Mouse (Mus musculus) liver, embryonic 15.5 days (tissue): ENCODE results near the gene Gatc. TPM values are rescaled to one million over a fixed set of nuclear protein-coding genes. Genes with fewer than 3 reads are reported as not detected.
"Not testable (repeated sequence)": the region's sequence is repeated elsewhere in the genome, so short reads cannot be mapped to it uniquely, and the experiment has no call there.

Source experiments
- ATAC-seq: fragments of 200-750 bp; cut with Nextera tagmentation; 2 replicates; pipeline ENCODE4 v1.8.0; 2017; ENCODE audit warnings: moderate number of reproducible peaks, mild to moderate bottlenecking, moderate library complexity; ENCODE audit not compliant: insufficient read depth
- H3K27ac ChIP-seq: fragments of 300-500 bp; sonication (generic); replicated peaks from 2 replicates; pipeline ENCODE4 v1.5.1; 2015; ENCODE audit warnings: mild to moderate bottlenecking, inconsistent platforms
- H3K27me3 ChIP-seq: fragments of 300-500 bp; sonication (generic); 2 replicates; pipeline ENCODE4 v1.6.1; 2015; ENCODE audit warnings: mild to moderate bottlenecking, inconsistent platforms
- H3K36me3 ChIP-seq: fragments of 300-500 bp; sonication (generic); replicated peaks from 2 replicates; pipeline ENCODE4 v1.6.1; 2015; ENCODE audit warnings: moderate library complexity, mild to moderate bottlenecking, inconsistent platforms
- H3K4me1 ChIP-seq: fragments of 300-500 bp; sonication (generic); replicated peaks from 2 replicates; pipeline ENCODE4 v1.6.1; 2015; ENCODE audit warnings: inconsistent platforms
- H3K4me2 ChIP-seq: fragments of 300-500 bp; sonication (generic); 2 replicates; pipeline ENCODE4 v1.6.1; 2015; ENCODE audit warnings: moderate library complexity, mild to moderate bottlenecking, inconsistent platforms
- H3K4me3 ChIP-seq: fragments of 300-500 bp; sonication (generic); replicated peaks from 2 replicates; pipeline ENCODE4 v1.5.1; 2015; ENCODE audit warnings: mild to moderate bottlenecking, inconsistent platforms
- H3K9ac ChIP-seq: fragments of 300-500 bp; sonication (generic); 2 replicates; pipeline ENCODE4 v1.6.1; 2015; ENCODE audit warnings: moderate library complexity, mild to moderate bottlenecking, inconsistent platforms
- H3K9me3 ChIP-seq: fragments of 300-500 bp; sonication (generic); replicated peaks from 2 replicates; pipeline ENCODE4 v1.6.1; 2016; ENCODE audit warnings: inconsistent platforms
- WGBS: fragments of 180-500 bp; shearing (Covaris S2); methylation state at CpG from one replicate; pipeline ENCODE4 v1.1.7; 2015; ENCODE audit warnings: mixed read lengths; ENCODE audit not compliant: insufficient replicate concordance; 5-methylcytosine and 5-hydroxymethylcytosine counted together
- polyA plus RNA-seq: library from polyadenylated mRNA; unstranded; fragments of >200 nt; fragmentation: Nextera tagmentation; extraction: Ambion mirVana; gene quantifications from 2 replicates; pipeline ENCODE4 v1.2.1, GENCODE M21; 2015

Gene Gatc
- polyA plus RNA-seq, 1 experiment from 2014 or later: 13.4 TPM

GRCm38 (mm10) chr5:115312354-115312753, 28.6 kb downstream of the Gatc start:
- Histone ChIP-seq H3K4me3 (peak overlapping the region; percentile 18; the same call in 1 of the 2 replicates), H3K27ac (peak overlapping the region; percentile 86), H3K36me3 (no peaks in the 10 kb centered on the region), H3K9ac (peak overlapping the region; percentile 28; the same call in 1 of the 2 replicates), H3K4me1 (peaks cover 34% of the 10 kb centered on the region), H3K4me2 (peak overlapping the region; percentile 68), H3K9me3 (no peaks in the 10 kb centered on the region), H3K27me3 (peaks cover 10% of the 10 kb centered on the region; the same call in 1 of the 2 replicates)
- peak; percentile 83 for ATAC-seq
- 33% methylated on average over 4 of the region's 4 CpGs for WGBS

DNA sequence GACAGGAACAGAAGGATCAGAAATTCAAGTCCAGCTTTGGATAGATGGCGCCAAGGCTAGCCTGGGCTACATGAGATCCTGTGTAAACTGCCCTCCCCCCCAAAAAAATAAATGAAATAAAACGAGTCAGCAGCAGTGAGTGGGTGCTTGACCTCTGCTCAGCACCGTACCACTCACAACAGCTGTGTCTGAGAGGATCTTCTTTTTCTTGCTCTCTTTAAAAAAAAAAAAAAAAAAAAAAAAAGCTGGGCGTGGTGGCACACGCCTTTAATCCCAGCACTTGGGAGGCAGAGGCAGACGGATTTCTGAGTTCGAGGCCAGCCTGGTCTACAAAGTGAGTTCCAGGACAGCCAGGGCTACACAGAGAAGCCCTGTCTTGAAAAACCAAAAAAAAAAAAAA, 38.8 kb downstream of the Gatc start:
- peak overlapping the region; percentile 95 for H3K4me3 ChIP-seq

DNA sequence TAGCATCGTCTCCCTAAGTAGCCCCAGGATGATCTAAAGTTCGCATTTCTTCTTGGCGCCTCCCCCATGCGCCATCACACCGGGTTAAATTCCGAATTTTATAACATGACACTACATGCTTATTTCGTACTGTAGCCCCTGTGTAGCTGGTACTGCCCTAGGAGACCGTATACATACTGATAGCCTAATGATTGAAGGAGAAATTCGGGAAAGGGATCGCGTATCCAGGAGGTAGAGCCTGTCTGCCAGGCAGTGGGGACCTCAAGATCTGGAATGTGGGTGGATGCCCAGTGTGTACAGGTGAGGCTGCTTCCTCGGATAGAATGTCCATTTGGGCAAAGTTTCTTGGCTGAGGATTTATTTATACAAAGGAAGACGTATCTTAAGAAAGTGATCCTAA, 39.4 kb downstream of the Gatc start:
- WGBS: 32% methylated on average over 13 of the region's 13 CpGs
- H3K27ac ChIP-seq: peak overlapping the region; percentile 85

More for the DNA sequence above, 38.8 kb downstream of the Gatc start:
- peak overlapping the region; percentile 98 for H3K4me2 ChIP-seq
- 0 out of 2 replicates have a peak overlapping the region, but pooled peaks have one; percentile 85 for H3K27ac ChIP-seq
- peak overlapping the region; percentile 70; the same call in 1 of the 2 replicates for H3K9ac ChIP-seq
- H3K36me3 ChIP-seq: peaks cover 21% of the 10 kb centered on the region
- H3K4me1 ChIP-seq: peaks cover 41% of the 10 kb centered on the region
- not testable (repeated sequence) for H3K27me3 ChIP-seq, ATAC-seq, H3K9me3 ChIP-seq
- 56% methylated on average over 6 of the region's 7 CpGs for WGBS

GRCm38 (mm10) chr5:115300792-115301614, 40.0 kb downstream of the Gatc start, which contains the start of gene Dynll1:
Gene Dynll1 (minus strand): TSS chr5:115300999.
- Histone ChIP-seq H3K9me3 (no peaks in the 10 kb centered on the region), H3K9ac (peak within 1 kb of the TSS; percentile 93), H3K36me3 (peaks cover 33% of the 10 kb centered on the region), H3K4me3 (peak within 1 kb of the TSS; percentile 95), H3K27me3 (no peaks in the 10 kb centered on the region), H3K4me1 (peaks cover 53% of the 10 kb centered on the region), H3K27ac (peak within 1 kb of the TSS; percentile 94), H3K4me2 (peak within 1 kb of the TSS; percentile 98)
- peak; percentile 96 for ATAC-seq
- 1% methylated on average over 65 of the region's 66 CpGs for WGBS

More for the DNA sequence above, 39.4 kb downstream of the Gatc start:
- Histone ChIP-seq H3K9me3 (no peaks in the 10 kb centered on the region), H3K36me3 (peaks cover 27% of the 10 kb centered on the region), H3K27me3 (no peaks in the 10 kb centered on the region), H3K4me1 (peaks cover 47% of the 10 kb centered on the region), H3K4me2 (peak overlapping the region; percentile 98), H3K4me3 (peak overlapping the region; percentile 95), H3K9ac (peak overlapping the region; percentile 70)
- ATAC-seq: no peak; the same call in 1 of the 2 replicates

GRCm38 (mm10) chr5:115300035-115300744, 40.8 kb downstream of the Gatc start:
- Histone ChIP-seq H3K4me3 (peak overlapping the region; percentile 95), H3K4me2 (peak overlapping the region; percentile 98), H3K27ac (peak overlapping the region; percentile 94), H3K9ac (peak overlapping the region; percentile 93), H3K9me3 (no peaks in the 10 kb centered on the region), H3K27me3 (no peaks in the 10 kb centered on the region), H3K4me1 (peaks cover 59% of the 10 kb centered on the region), H3K36me3 (peaks cover 41% of the 10 kb centered on the region)
- WGBS: under 1% methylated on average over 45 of the region's 46 CpGs
- ATAC-seq: peak; percentile 8

GRCm38 (mm10) chr5:115296347-115296746, 44.6 kb downstream of the Gatc start:
- Histone ChIP-seq H3K27me3 (no peaks in the 10 kb centered on the region), H3K36me3 (peaks cover 71% of the 10 kb centered on the region), H3K4me1 (peaks cover 45% of the 10 kb centered on the region), H3K4me2 (peak overlapping the region; percentile 41), H3K27ac (peak overlapping the region; percentile 79), H3K9me3 (no peaks in the 10 kb centered on the region), H3K4me3 (no peak overlapping the region), H3K9ac (no peak overlapping the region)
- ATAC-seq: no peak
- 57% methylated on average over 10 of the region's 10 CpGs for WGBS

GRCm38 (mm10) chr5:115294173-115294572, 46.8 kb downstream of the Gatc start:
- Histone ChIP-seq H3K9me3 (no peaks in the 10 kb centered on the region), H3K4me3 (no peak overlapping the region), H3K9ac (no peak overlapping the region), H3K27ac (no peak overlapping the region), H3K36me3 (peaks cover 87% of the 10 kb centered on the region), H3K27me3 (no peaks in the 10 kb centered on the region), H3K4me1 (peaks cover 34% of the 10 kb centered on the region), H3K4me2 (no peak overlapping the region)
- 82% methylated on average over 8 of the region's 8 CpGs for WGBS
- ATAC-seq: no peak

GRCm38 (mm10) chr5:115284735-115285134, 56.2 kb downstream of the Gatc start:
- Histone ChIP-seq H3K4me1 (peaks cover 29% of the 10 kb centered on the region), H3K9me3 (no peaks in the 10 kb centered on the region), H3K27ac (no peak overlapping the region), H3K9ac (no peak overlapping the region), H3K4me3 (no peak overlapping the region), H3K4me2 (no peak overlapping the region), H3K36me3 (peaks cover 51% of the 10 kb centered on the region), H3K27me3 (no peaks in the 10 kb centered on the region)
- ATAC-seq: 0 out of 2 replicates have a peak, but pooled peaks have one; percentile 16
- WGBS: 74% methylated on average over 3 of the region's 3 CpGs

Other genes starting within 250 kb of the Gatc start
- gene Gm10401, start 242.9 kb downstream of the Gatc start, polyA plus RNA-seq: 7.9 and 11.4 TPM in 2 replicates
- gene Acads, start 221.8 kb downstream of the Gatc start, polyA plus RNA-seq: 49.8 and 53.6 TPM in 2 replicates
- gene Unc119b, start 206.2 kb downstream of the Gatc start, polyA plus RNA-seq: 8.5 and 10.3 TPM in 2 replicates
- 23.7 and 29.6 TPM in 2 replicates for gene Mlec, start 183.0 kb downstream of the Gatc start, polyA plus RNA-seq
- 0.13 and 0.18 TPM in 2 replicates for gene Cabp1, start 146.8 kb downstream of the Gatc start, polyA plus RNA-seq
- 84.0 and 88.1 TPM in 2 replicates for gene Pop5, start 105.3 kb downstream of the Gatc start, polyA plus RNA-seq
- 146 and 173 TPM in 2 replicates for gene Rnf10, start 68.3 kb downstream of the Gatc start, polyA plus RNA-seq
- gene Coq5, start 61.5 kb downstream of the Gatc start, polyA plus RNA-seq: 27.5 and 28.4 TPM in 2 replicates
- 525 and 554 TPM in 2 replicates for gene Dynll1, start 40.2 kb downstream of the Gatc start, polyA plus RNA-seq
- gene Srsf9, start 14.0 kb downstream of the Gatc start, polyA plus RNA-seq: 88.7 and 92.1 TPM in 2 replicates
- 26.6 and 29.6 TPM in 2 replicates for gene Triap1, start within 50 bp of the Gatc start, polyA plus RNA-seq
- 700 and 702 TPM in 2 replicates for gene Cox6a1, start 7.8 kb upstream of the Gatc start, polyA plus RNA-seq
- 0.36 and 0.44 TPM in 2 replicates for gene Msi1, start 88.4 kb upstream of the Gatc start, polyA plus RNA-seq
- gene Pla2g1b, start 125.1 kb upstream of the Gatc start, polyA plus RNA-seq: not detected in 2 replicates
- gene Sirt4, start 143.5 kb upstream of the Gatc start, polyA plus RNA-seq: 6.0 and 6.1 TPM in 2 replicates
- gene Pxn, start 165.5 kb upstream of the Gatc start, polyA plus RNA-seq: 15.2 and 16.8 TPM in 2 replicates
- gene Rplp0, start 218.3 kb upstream of the Gatc start, polyA plus RNA-seq: 1,028 and 1,078 TPM in 2 replicates
- 15.0 and 17.3 TPM in 2 replicates for gene Gcn1l1, start 224.1 kb upstream of the Gatc start, polyA plus RNA-seq